Mouse (Mus musculus): ENCODE data around the gene Bicdl1. TPM values are rescaled to one million over a fixed set of nuclear protein-coding genes. Genes with fewer than 3 reads are reported as not detected.
A peak's percentile ranks its signal among the peaks of the same experiment; 100 is the strongest.

Gene Bicdl1
- polyA plus RNA-seq, 1 experiment from 2014 or later = 21.5 TPM

DNA sequence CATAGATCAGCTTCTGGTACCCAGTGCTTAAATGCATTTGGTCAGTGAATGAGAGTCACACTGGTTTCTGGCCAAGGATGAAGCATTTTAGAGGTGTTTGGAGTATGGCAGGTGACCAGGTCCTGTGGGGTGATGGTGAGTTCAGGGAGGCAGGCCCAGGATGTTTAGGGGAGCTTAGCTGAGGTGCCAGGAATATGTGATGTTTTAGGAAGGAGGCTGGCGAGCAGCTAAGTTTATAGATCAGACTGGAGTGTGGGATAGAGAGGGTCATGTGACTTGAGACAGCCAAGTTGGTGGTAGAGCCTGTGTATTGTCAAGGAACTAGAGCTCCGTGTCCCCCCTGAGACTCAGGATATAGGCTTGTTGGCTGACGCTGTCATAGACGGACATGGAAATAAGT is 98.4 kb downstream of the Bicdl1 start:
- H3K9me3 ChIP-seq = no peaks in the 10 kb centered on the region
- H3K27me3 ChIP-seq (replicated peaks) = no peaks in the 10 kb centered on the region
- H3K4me2 ChIP-seq (replicated peaks) = peak overlapping the region; percentile 83
- WGBS = 72% methylated on average over 4 of the region's 4 CpGs
- H3K27ac ChIP-seq = no peak overlapping the region
- peak overlapping the region; percentile 84; the same call in 1 of the 2 replicates for H3K9ac ChIP-seq
- peak overlapping the region; percentile 87 for H3K4me3 ChIP-seq
- peaks cover 34% of the 10 kb centered on the region for H3K4me1 ChIP-seq
- ATAC-seq (ENCODE audit: low FRiP score, low read depth) = no peak
- peaks cover 9% of the 10 kb centered on the region for H3K36me3 ChIP-seq

DNA sequence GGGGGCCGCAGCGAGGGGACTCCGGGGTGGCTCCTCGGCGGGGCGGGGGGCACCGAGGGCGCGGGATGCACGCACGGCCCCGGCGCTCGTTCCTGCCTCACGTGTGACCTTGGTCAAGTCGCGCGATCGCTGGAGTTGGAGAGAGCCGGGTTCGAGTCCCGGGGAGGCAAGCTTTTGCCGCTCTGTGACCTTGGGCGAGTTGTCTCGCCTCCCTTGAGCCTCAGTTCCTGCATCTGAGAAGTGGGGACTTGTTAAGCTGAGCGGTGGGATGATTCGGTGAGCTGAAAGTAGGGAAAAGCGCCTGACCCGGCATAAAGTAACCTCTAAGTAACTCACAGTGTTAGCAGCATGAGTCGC is 99.1 kb downstream of the Bicdl1 start:
- H3K4me2 ChIP-seq (replicated peaks) = peak overlapping the region; percentile 83
- WGBS = 2% methylated on average over 30 of the region's 30 CpGs
- H3K9ac ChIP-seq = peak overlapping the region; percentile 84
- H3K27me3 ChIP-seq (replicated peaks) = no peaks in the 10 kb centered on the region
- no peaks in the 10 kb centered on the region for H3K9me3 ChIP-seq
- H3K4me1 ChIP-seq = peaks cover 34% of the 10 kb centered on the region
- peak; percentile 21; the same call in 1 of the 2 replicates for ATAC-seq (ENCODE audit: low FRiP score, low read depth)
- peaks cover 3% of the 10 kb centered on the region; the same call in 1 of the 2 replicates for H3K36me3 ChIP-seq
- no peak overlapping the region for H3K27ac ChIP-seq
- peak overlapping the region; percentile 87 for H3K4me3 ChIP-seq

GRCm38 (mm10) chr5:115631505-115632357 is 99.7 kb downstream of the Bicdl1 start, which contains the start of gene Rab35:
TSS of gene Rab35 (plus strand) at chr5:115631908.
- peak within 1 kb of the TSS; percentile 85 for H3K27ac ChIP-seq
- no peaks in the 10 kb centered on the region for H3K27me3 ChIP-seq (replicated peaks)
- ATAC-seq (ENCODE audit: low FRiP score, low read depth) = peak; percentile 84
- peak within 1 kb of the TSS; percentile 83 for H3K4me2 ChIP-seq (replicated peaks)
- peak within 1 kb of the TSS; percentile 84 for H3K9ac ChIP-seq
- H3K4me3 ChIP-seq = peak within 1 kb of the TSS; percentile 87
- WGBS = under 1% methylated on average over 76 of the region's 125 CpGs
- peaks cover 34% of the 10 kb centered on the region for H3K4me1 ChIP-seq
- H3K9me3 ChIP-seq = no peaks in the 10 kb centered on the region
- H3K36me3 ChIP-seq = peaks cover 3% of the 10 kb centered on the region; the same call in 1 of the 2 replicates

DNA sequence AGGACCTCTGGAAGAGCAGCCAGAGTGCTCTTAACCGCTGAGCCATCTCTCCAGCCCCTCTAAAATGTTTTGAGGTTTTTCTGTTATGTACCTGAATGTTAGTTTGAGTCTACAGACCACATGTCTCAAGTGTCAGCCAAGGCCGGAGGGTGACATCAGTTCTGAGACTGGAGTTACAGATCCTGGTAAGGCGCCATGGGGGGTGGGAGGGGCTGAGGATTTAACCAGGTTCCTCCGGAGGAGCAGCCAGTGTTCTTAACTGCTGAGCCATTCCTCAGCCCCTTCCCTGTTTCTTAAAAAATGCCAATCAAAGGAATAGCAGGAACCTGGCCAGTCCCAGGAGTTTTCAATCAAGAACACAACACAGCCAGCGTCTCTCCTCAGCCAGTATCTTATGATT is 101.1 kb downstream of the Bicdl1 start:
- Histone ChIP-seq H3K9me3 (no peaks in the 10 kb centered on the region), H3K9ac (no peak overlapping the region), H3K4me2 (replicated peaks) (peak overlapping the region; percentile 83), H3K4me3 (no peak overlapping the region; the same call in 1 of the 2 replicates), H3K4me1 (peaks cover 28% of the 10 kb centered on the region), H3K27ac (no peak overlapping the region), H3K36me3 (peaks cover 3% of the 10 kb centered on the region; the same call in 1 of the 2 replicates), H3K27me3 (replicated peaks) (no peaks in the 10 kb centered on the region)
- WGBS = 64% methylated on average over 5 of the region's 5 CpGs
- no peak for ATAC-seq (ENCODE audit: low FRiP score, low read depth)

DNA sequence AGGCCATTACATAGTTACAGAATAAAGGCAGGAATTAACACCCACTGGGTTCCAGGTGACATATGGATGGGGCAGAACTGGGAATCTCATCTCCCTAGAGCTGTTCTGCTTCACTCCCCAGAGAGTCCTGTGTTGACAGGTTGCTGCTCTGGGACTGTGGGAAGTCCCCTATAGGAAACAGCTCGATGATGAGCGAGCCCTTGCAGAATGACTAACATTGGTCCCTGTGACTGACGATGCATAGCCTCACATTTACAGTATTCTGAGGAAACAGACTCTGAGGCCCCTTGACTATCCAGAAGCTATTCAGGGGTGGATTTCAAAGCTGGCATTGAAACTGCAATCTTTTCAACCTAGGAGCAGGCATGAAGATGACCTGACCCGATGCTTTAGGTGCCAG is 101.7 kb downstream of the Bicdl1 start:
- WGBS = 86% methylated on average over 4 of the region's 4 CpGs
- Histone ChIP-seq H3K27me3 (replicated peaks) (no peaks in the 10 kb centered on the region), H3K9me3 (no peaks in the 10 kb centered on the region), H3K27ac (no peak overlapping the region), H3K36me3 (peaks cover 3% of the 10 kb centered on the region; the same call in 1 of the 2 replicates), H3K9ac (no peak overlapping the region), H3K4me1 (peaks cover 24% of the 10 kb centered on the region), H3K4me3 (no peak overlapping the region), H3K4me2 (replicated peaks) (no peak overlapping the region)
- no peak for ATAC-seq (ENCODE audit: low FRiP score, low read depth)

DNA sequence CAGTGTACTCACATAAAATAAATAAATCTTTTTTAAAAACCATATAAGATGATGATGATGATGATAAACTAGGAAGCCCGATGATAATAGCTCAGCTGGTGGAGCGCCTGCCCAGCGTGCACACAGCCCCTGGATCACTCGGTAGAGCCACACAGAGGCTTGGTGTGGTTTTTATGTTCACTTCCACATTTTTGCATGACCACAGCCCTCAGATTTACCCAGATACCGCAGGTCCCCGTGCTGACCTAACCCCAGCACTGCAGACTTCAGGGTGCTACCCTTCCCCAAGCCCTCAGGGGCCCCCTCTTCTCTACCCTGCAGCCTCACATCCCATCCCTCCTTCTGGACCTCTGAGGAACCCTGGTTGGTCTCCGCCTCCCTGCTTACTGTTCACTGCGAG is 103.3 kb downstream of the Bicdl1 start:
- no peak overlapping the region for H3K4me3 ChIP-seq
- H3K27me3 ChIP-seq (replicated peaks) = no peaks in the 10 kb centered on the region
- H3K9ac ChIP-seq = no peak overlapping the region
- no peak for ATAC-seq (ENCODE audit: low FRiP score, low read depth)
- H3K27ac ChIP-seq = no peak overlapping the region
- no peaks in the 10 kb centered on the region for H3K9me3 ChIP-seq
- no peak overlapping the region for H3K4me2 ChIP-seq (replicated peaks)
- H3K36me3 ChIP-seq = peaks cover 1% of the 10 kb centered on the region; the same call in 1 of the 2 replicates
- WGBS = 79% methylated on average over 8 of the region's 8 CpGs
- H3K4me1 ChIP-seq = peaks cover 13% of the 10 kb centered on the region

DNA sequence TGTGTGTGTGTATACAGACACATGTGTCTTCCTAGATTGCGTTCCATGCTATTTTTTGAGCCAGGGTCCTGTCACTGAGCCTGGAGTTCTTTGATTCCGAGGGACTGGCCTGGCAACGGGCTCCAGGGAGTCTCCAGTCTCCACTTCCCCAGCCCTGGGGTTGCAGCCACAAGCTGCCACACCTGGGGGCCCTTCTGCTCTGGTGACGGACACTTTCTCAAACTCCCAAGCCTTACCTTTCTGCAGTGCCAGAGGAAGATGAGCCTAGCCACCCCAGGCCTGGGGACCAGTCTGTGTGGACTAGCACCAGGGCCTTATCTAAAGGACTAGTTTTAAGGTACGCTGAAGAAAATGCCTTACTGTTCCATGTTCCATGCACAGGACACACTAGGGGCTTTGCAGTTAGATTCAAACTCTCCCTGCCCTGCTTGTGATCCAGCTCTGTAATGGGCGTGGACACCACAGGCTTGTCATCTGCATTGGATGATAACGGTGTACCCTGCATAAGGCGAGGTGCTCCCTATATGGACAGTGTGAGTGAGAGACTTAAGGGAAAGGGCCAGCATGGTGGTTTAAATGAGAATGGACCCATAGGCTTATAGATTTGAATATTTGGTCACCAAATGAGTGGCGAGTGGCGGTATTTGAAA is 105.1 kb downstream of the Bicdl1 start:
- Histone ChIP-seq H3K36me3 (peaks cover 12% of the 10 kb centered on the region), H3K9ac (no peak overlapping the region), H3K4me1 (peaks cover 5% of the 10 kb centered on the region), H3K27me3 (replicated peaks) (no peaks in the 10 kb centered on the region), H3K9me3 (no peaks in the 10 kb centered on the region), H3K4me3 (no peak overlapping the region), H3K27ac (no peak overlapping the region), H3K4me2 (replicated peaks) (no peak overlapping the region)
- ATAC-seq (ENCODE audit: low FRiP score, low read depth) = no peak
- 85% methylated on average over 10 of the region's 10 CpGs for WGBS

DNA sequence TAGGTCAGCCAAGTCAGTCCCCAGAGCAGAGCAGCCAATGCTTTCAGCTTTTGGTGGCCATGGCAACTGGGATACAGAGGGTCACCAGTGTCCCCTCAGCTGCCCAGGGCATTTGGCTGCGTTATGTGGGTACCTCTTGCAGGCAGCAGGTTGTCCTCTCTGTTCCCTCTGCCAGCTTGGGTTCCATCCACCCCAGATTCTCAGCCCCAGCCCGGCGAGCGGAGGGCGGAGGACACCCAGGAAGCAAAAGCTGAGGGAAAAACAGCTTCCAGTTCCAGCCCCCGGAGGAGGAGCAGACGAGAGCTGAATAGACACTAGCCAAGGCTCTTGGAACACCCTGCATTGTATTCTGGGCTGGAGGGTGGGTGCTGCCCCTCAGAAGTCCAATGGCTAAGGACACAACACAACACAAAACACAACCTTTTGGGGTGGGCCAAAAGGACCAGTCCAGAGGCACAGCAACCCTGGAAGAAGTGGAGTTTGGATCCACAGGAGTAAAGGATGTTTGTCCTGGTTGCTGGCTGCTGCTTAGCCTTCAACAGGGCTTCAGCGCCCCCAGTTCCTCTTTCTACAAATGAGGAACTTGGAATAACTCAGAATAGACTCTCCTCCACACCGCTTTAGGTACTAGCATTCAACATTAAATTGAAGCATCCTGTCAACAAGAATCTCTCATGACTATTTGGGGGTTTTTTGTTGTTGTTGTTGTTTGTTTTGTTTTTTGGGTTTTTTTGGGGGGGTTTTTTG is 107.6 kb downstream of the Bicdl1 start:
- H3K9ac ChIP-seq = no peak overlapping the region
- ATAC-seq (ENCODE audit: low FRiP score, low read depth) = no peak

DNA sequence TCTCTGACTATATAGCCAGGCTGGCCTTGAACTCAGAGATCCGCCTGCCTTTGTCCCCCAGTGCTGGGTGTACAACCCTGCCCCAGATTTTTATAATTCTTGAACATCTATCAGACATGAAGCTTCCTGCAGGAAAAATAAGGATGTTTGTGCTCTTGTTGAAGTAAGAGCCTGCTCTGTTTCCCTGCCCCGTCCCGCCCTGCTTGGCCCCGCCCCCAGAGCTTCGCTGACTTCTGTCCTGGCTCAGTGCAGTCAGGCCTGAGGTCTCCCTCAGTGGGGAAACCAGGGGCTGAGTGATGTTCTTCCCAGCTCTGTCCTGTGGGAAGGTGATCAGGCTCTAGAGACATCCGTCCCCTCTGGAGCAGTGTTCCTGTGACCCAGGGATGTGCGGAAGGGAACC is 108.7 kb downstream of the Bicdl1 start:
- Histone ChIP-seq H3K9ac (no peak overlapping the region), H3K9me3 (no peaks in the 10 kb centered on the region), H3K4me3 (no peak overlapping the region), H3K27ac (no peak overlapping the region), H3K27me3 (replicated peaks) (no peaks in the 10 kb centered on the region), H3K4me2 (replicated peaks) (no peak overlapping the region), H3K4me1 (no peaks in the 10 kb centered on the region), H3K36me3 (peaks cover 47% of the 10 kb centered on the region)
- WGBS = 92% methylated on average over 7 of the region's 7 CpGs
- no peak for ATAC-seq (ENCODE audit: low FRiP score, low read depth)

More for the DNA sequence above, 107.6 kb downstream of the Bicdl1 start:
- no peak overlapping the region for H3K27ac ChIP-seq
- H3K4me1 ChIP-seq = no peaks in the 10 kb centered on the region
- WGBS = 85% methylated on average over 9 of the region's 9 CpGs
- no peaks in the 10 kb centered on the region for H3K27me3 ChIP-seq (replicated peaks)
- no peak overlapping the region for H3K4me3 ChIP-seq
- H3K4me2 ChIP-seq (replicated peaks) = no peak overlapping the region
- H3K9me3 ChIP-seq = no peaks in the 10 kb centered on the region
- H3K36me3 ChIP-seq = peaks cover 35% of the 10 kb centered on the region

DNA sequence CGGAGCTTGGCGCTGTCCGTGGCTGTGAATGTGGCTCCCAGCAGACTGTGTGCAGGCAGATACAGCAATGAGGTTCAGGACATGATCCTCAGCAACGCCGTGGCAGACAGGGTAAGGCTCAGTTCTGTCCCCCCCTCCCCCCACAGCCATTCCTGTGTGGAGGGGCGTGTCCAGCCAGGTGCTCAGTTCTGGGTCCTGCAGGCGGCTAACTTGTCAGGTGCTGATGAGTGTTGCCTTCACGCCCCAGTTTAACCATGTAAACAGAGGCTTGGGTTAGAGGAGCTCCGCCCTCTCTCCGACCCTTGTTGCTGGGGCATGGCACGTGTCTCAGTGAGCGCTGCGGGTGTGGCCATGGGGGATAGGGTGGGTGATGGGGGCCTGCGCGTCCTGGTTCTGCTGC is 111.7 kb downstream of the Bicdl1 start:
- H3K9me3 ChIP-seq = no peaks in the 10 kb centered on the region
- H3K36me3 ChIP-seq = peaks cover 77% of the 10 kb centered on the region
- ATAC-seq (ENCODE audit: low FRiP score, low read depth) = no peak
- no peak overlapping the region for H3K4me3 ChIP-seq
- no peak overlapping the region for H3K4me2 ChIP-seq (replicated peaks)
- H3K4me1 ChIP-seq = no peaks in the 10 kb centered on the region
- 95% methylated on average over 15 of the region's 15 CpGs for WGBS
- H3K9ac ChIP-seq = no peak overlapping the region
- no peak overlapping the region for H3K27ac ChIP-seq
- H3K27me3 ChIP-seq (replicated peaks) = no peaks in the 10 kb centered on the region

GRCm38 (mm10) chr5:115614948-115615347 is 116.5 kb downstream of the Bicdl1 start:
- peaks cover 100% of the 10 kb centered on the region for H3K36me3 ChIP-seq

GRCm38 (mm10) chr5:115613332-115613731 is 118.1 kb downstream of the Bicdl1 start:
- Histone ChIP-seq H3K27ac (no peak overlapping the region), H3K27me3 (replicated peaks) (no peaks in the 10 kb centered on the region), H3K9me3 (no peaks in the 10 kb centered on the region), H3K4me3 (no peak overlapping the region), H3K9ac (no peak overlapping the region), H3K4me1 (no peaks in the 10 kb centered on the region), H3K36me3 (peaks cover 99% of the 10 kb centered on the region), H3K4me2 (replicated peaks) (no peak overlapping the region)
- no peak for ATAC-seq (ENCODE audit: low FRiP score, low read depth)
- WGBS = 88% methylated on average over 9 of the region's 9 CpGs

More at GRCm38 (mm10) chr5:115614948-115615347, 116.5 kb downstream of the Bicdl1 start:
- no peak overlapping the region for H3K4me3 ChIP-seq
- H3K4me1 ChIP-seq = no peaks in the 10 kb centered on the region
- ATAC-seq (ENCODE audit: low FRiP score, low read depth) = no peak
- H3K4me2 ChIP-seq (replicated peaks) = no peak overlapping the region
- 85% methylated on average over 7 of the region's 7 CpGs for WGBS
- no peaks in the 10 kb centered on the region for H3K9me3 ChIP-seq
- no peak overlapping the region for H3K9ac ChIP-seq
- H3K27ac ChIP-seq = no peak overlapping the region
- no peaks in the 10 kb centered on the region for H3K27me3 ChIP-seq (replicated peaks)

All from neural tube, embryonic 12.5 days (tissue).